Mouse (Mus musculus): Measurements from ENCODE around the gene Deup1.

The Deup1 gene

GRCm38 (mm10) chr9:15533336-15534070 lies 94.2 kb downstream of the Deup1 start:
- no peak for DNase-seq (ENCODE audit: low spot score in 2 of 2)

- DNase-seq (ENCODE audit: low spot score in 2 of 2): no peak
Measured at GRCm38 (mm10) chr9:15531204-15531603, 96.5 kb downstream of the Deup1 start.

- DNase-seq (ENCODE audit: low spot score in 2 of 2): no peak
Measured at GRCm38 (mm10) chr9:15529965-15530320, 97.8 kb downstream of the Deup1 start.

GRCm38 (mm10) chr9:15529275-15529964 lies 98.3 kb downstream of the Deup1 start:
- DNase-seq (ENCODE audit: low spot score in 2 of 2): peak in 1 of 2 experiments; percentile 46

GRCm38 (mm10) chr9:15528368-15528767 lies 99.4 kb downstream of the Deup1 start:
- DNase-seq (ENCODE audit: low spot score in 2 of 2): no peak

GRCm38 (mm10) chr9:15527846-15528245 lies 99.9 kb downstream of the Deup1 start:
- DNase-seq (ENCODE audit: low spot score in 2 of 2): no peak

- no peak for DNase-seq (ENCODE audit: low spot score in 2 of 2)
Measured at GRCm38 (mm10) chr9:15526539-15526938, 101.2 kb downstream of the Deup1 start.

GRCm38 (mm10) chr9:15525246-15525645 lies 102.5 kb downstream of the Deup1 start:
- no peak for DNase-seq (ENCODE audit: low spot score in 2 of 2)

GRCm38 (mm10) chr9:15523646-15524045 lies 104.1 kb downstream of the Deup1 start:
- DNase-seq (ENCODE audit: low spot score in 2 of 2): no peak

- no peak for DNase-seq (ENCODE audit: low spot score in 2 of 2)
Measured at GRCm38 (mm10) chr9:15522887-15523286, 104.8 kb downstream of the Deup1 start.

GRCm38 (mm10) chr9:15522348-15522747 lies 105.4 kb downstream of the Deup1 start:
- no peak for DNase-seq (ENCODE audit: low spot score in 2 of 2)

GRCm38 (mm10) chr9:15517979-15518378 lies 109.8 kb downstream of the Deup1 start:
- DNase-seq (ENCODE audit: low spot score in 2 of 2): no peak

GRCm38 (mm10) chr9:15516007-15516406 lies 111.7 kb downstream of the Deup1 start:
- no peak for DNase-seq (ENCODE audit: low spot score in 2 of 2)

- no peak for DNase-seq (ENCODE audit: low spot score in 2 of 2)
Measured at GRCm38 (mm10) chr9:15512918-15513317, 114.8 kb downstream of the Deup1 start.

GRCm38 (mm10) chr9:15510557-15511310 lies 117.0 kb downstream of the Deup1 start:
- no peak for DNase-seq (ENCODE audit: low spot score in 2 of 2)
